Mouse (Mus musculus) heart, adult 2 months (tissue): Measurements from ENCODE around the gene Dock11. TPM values are rescaled to one million over a fixed set of nuclear protein-coding genes. Genes with fewer than 3 reads are reported as not detected.

Source experiments
- DNase-seq, 2 experiments: peaks; one replicate each; pipeline ENCODE4 v3.0.0; 2021
- H3K27ac ChIP-seq: fragments of 200-600 bp; 2 replicates; pipeline ENCODE4 v1.8.1; 2022
- H3K27me3 ChIP-seq: fragments of 200-500 bp; 2 replicates; pipeline ENCODE4 v1.6.1; 2012; ENCODE audit warnings: mild to moderate bottlenecking, low read length, inconsistent platforms, mixed read lengths; ENCODE audit not compliant: control insufficient read depth, insufficient read depth
- H3K36me3 ChIP-seq: fragments of 200-500 bp; 2 replicates; pipeline ENCODE4 v1.6.1; 2012; ENCODE audit warnings: low read length, inconsistent platforms; ENCODE audit not compliant: control insufficient read depth, insufficient read depth
- H3K4me1 ChIP-seq: fragments of 200-500 bp; 2 replicates; pipeline ENCODE4 v1.6.1; 2011; ENCODE audit warnings: low read length; ENCODE audit not compliant: control insufficient read depth, insufficient read depth
- H3K4me3 ChIP-seq: fragments of 200-600 bp; 2 replicates; pipeline ENCODE4 v1.8.1; 2022
- H3K79me2 ChIP-seq: fragments of 200-500 bp; replicated peaks from 2 replicates; pipeline ENCODE4 v1.6.1; 2012; ENCODE audit warnings: mild to moderate bottlenecking, inconsistent platforms, low read length, moderate library complexity, mixed read lengths; ENCODE audit not compliant: control insufficient read depth, insufficient read depth
- H3K9ac ChIP-seq: fragments of 200-500 bp; 2 replicates; pipeline ENCODE4 v1.6.1; 2012; ENCODE audit warnings: low read depth, mild to moderate bottlenecking, control low read depth, inconsistent platforms, low read length, mixed read lengths
- CTCF ChIP-seq: fragments of 200-600 bp; IDR thresholded peaks from 2 replicates; pipeline ENCODE4 v1.8.1; 2022; ENCODE audit warnings: antibody characterized with exemption, mild to moderate bottlenecking, moderate library complexity
- EP300 ChIP-seq: fragments of 200-500 bp; IDR thresholded peaks from 2 replicates; pipeline ENCODE4 v1.6.1; 2011; ENCODE audit warnings: low read depth, low read length, control low read depth; ENCODE audit not compliant: insufficient read depth
- POLR2A ChIP-seq: fragments of 200-500 bp; IDR thresholded peaks from 2 replicates; pipeline ENCODE4 v1.6.1; 2011; ENCODE audit warnings: mild to moderate bottlenecking, low read depth, low read length, control low read depth; ENCODE audit not compliant: insufficient read depth
- WGBS: fragments of 180-500 bp; shearing (Covaris S2); methylation state at CpG from one replicate; pipeline ENCODE4 v1.1.7; 2018; 5-methylcytosine and 5-hydroxymethylcytosine counted together
- intact Hi-C: fragments of 180-260 bp; cut with DNase I; formaldehyde crosslinking; loops from one replicate; pipeline ENCODE4 v1.15.1; 2025
- polyA plus RNA-seq: library from polyadenylated mRNA; depleted of rRNA; stranded (reverse); fragments of >200 nt; gene quantifications from 2 replicates; pipeline ENCODE4 v1.2.3, GENCODE M21; 2012
- total RNA-seq, 2 experiments: library from RNA; stranded (reverse); gene quantifications; 2 replicates each; pipeline ENCODE4 v1.2.3; 2021

The Dock11 gene
- total and polyA plus RNA-seq, 3 experiments, result 0.90 to 4.6 (median 3.7) TPM

GRCm38 (mm10) chrX:36088464-36089256 lies 200.0 kb downstream of the Dock11 start:
- H3K27me3 ChIP-seq, result no peaks in the 10 kb centered on the region
- TF ChIP-seq CTCF (no peak), POLR2A (no peak), EP300 (no peak)
- H3K4me3 ChIP-seq, result no peak overlapping the region
- no peaks in the 10 kb centered on the region for H3K4me1 ChIP-seq
- H3K79me2 ChIP-seq, result no peaks in the 10 kb centered on the region
- no peak overlapping the region for H3K27ac ChIP-seq
- no peak for DNase-seq
- no peak overlapping the region for H3K9ac ChIP-seq
- WGBS, result 78% methylated on average over 6 of the region's 6 CpGs
- no peaks in the 10 kb centered on the region for H3K36me3 ChIP-seq
- intact Hi-C loops, result no loop called here

- no peak for DNase-seq
- H3K4me3 ChIP-seq, result no peak overlapping the region
- 80% methylated on average over 1 of the region's 1 CpGs for WGBS
- H3K79me2 ChIP-seq, result no peaks in the 10 kb centered on the region
- H3K4me1 ChIP-seq, result no peaks in the 10 kb centered on the region
- H3K9ac ChIP-seq, result no peak overlapping the region
- H3K27me3 ChIP-seq, result no peaks in the 10 kb centered on the region
- no peak for TF ChIP-seq CTCF
- TF ChIP-seq POLR2A, result no peak
- no peak for TF ChIP-seq EP300
- H3K27ac ChIP-seq, result no peak overlapping the region
- H3K36me3 ChIP-seq, result no peaks in the 10 kb centered on the region
- intact Hi-C loops, result no loop called here
Observed at GRCm38 (mm10) chrX:36100883-36101282, 212.3 kb downstream of the Dock11 start.

- WGBS, result 66% methylated on average over 3 of the region's 3 CpGs
- no peaks in the 10 kb centered on the region for H3K27me3 ChIP-seq
- DNase-seq, result no peak
- H3K4me1 ChIP-seq, result no peaks in the 10 kb centered on the region
- H3K79me2 ChIP-seq, result no peaks in the 10 kb centered on the region
- no peaks in the 10 kb centered on the region for H3K36me3 ChIP-seq
- TF ChIP-seq POLR2A (no peak), CTCF (no peak), EP300 (no peak)
- H3K9ac ChIP-seq, result no peak overlapping the region
- no peak overlapping the region for H3K4me3 ChIP-seq
- intact Hi-C loops, result no loop called here
- H3K27ac ChIP-seq, result no peak overlapping the region
Observed at GRCm38 (mm10) chrX:36101318-36101717, 212.7 kb downstream of the Dock11 start.

GRCm38 (mm10) chrX:36108601-36109000 lies 220.0 kb downstream of the Dock11 start:
- Histone ChIP-seq H3K9ac (no peak overlapping the region), H3K4me3 (no peak overlapping the region), H3K27me3 (no peaks in the 10 kb centered on the region), H3K4me1 (no peaks in the 10 kb centered on the region; the same call in 1 of the 2 replicates), H3K36me3 (no peaks in the 10 kb centered on the region), H3K79me2 (no peaks in the 10 kb centered on the region), H3K27ac (no peak overlapping the region)
- WGBS, result 43% methylated on average over 3 of the region's 3 CpGs
- TF ChIP-seq CTCF (peak; percentile 36; the same call in 1 of the 2 replicates), EP300 (no peak)
- no peak for DNase-seq
- intact Hi-C loops, result loop anchor here (5.0 kb wide), 1 partner anchor 74 kb away; no protein-coding TSS in a partner anchor

GRCm38 (mm10) chrX:36111622-36112421 lies 223.2 kb downstream of the Dock11 start, which contains the start of gene Il13ra1:
Il13ra1 (plus strand) TSS chrX:36112110.
- no peak for TF ChIP-seq CTCF
- TF ChIP-seq POLR2A, result 0 out of 2 replicates have a peak, but pooled peaks have one; percentile 23
- no peak for TF ChIP-seq EP300
- H3K4me1 ChIP-seq, result no peaks in the 10 kb centered on the region; the same call in 1 of the 2 replicates
- H3K9ac ChIP-seq, result peak within 1 kb of the TSS; percentile 93
- H3K36me3 ChIP-seq, result no peaks in the 10 kb centered on the region
- H3K27ac ChIP-seq, result peak within 1 kb of the TSS; percentile 77
- peak; percentile 66 to 71 for DNase-seq
- 17% methylated on average over 51 of the region's 51 CpGs for WGBS
- intact Hi-C loops, result loop anchor here (2.0 kb wide), 1 partner anchor 17 kb away; no protein-coding TSS in a partner anchor
- no peaks in the 10 kb centered on the region for H3K79me2 ChIP-seq
- H3K4me3 ChIP-seq, result peak within 1 kb of the TSS; percentile 62
- H3K27me3 ChIP-seq, result no peaks in the 10 kb centered on the region
